Mouse (Mus musculus) midbrain, embryonic 16.5 days (tissue): ENCODE data around the gene Vps39. TPM values are rescaled to one million over a fixed set of nuclear protein-coding genes. Genes with fewer than 3 reads are reported as not detected.

Experiments
- ATAC-seq: fragments of 200-750 bp; cut with Nextera tagmentation; 2 replicates; pipeline ENCODE4 v1.8.0; 2017; ENCODE audit warnings: moderate TSS enrichment
- H3K27ac ChIP-seq: fragments of 300-500 bp; sonication (generic); 2 replicates; pipeline ENCODE4 v1.5.1; 2014; ENCODE audit warnings: mild to moderate bottlenecking, low read length, mixed read lengths
- H3K27me3 ChIP-seq: fragments of 300-500 bp; sonication (generic); 2 replicates; pipeline ENCODE4 v1.6.1; 2014; ENCODE audit warnings: low read depth, low read length, mixed read lengths; ENCODE audit not compliant: control insufficient read depth, insufficient read depth
- H3K36me3 ChIP-seq: fragments of 300-500 bp; sonication (generic); 2 replicates; pipeline ENCODE4 v1.6.1; 2014; ENCODE audit warnings: mild to moderate bottlenecking, low read length, moderate library complexity, mixed read lengths; ENCODE audit not compliant: control insufficient read depth, insufficient read depth
- H3K4me1 ChIP-seq: fragments of 300-500 bp; sonication (generic); 2 replicates; pipeline ENCODE4 v1.6.1; 2014; ENCODE audit warnings: mild to moderate bottlenecking, low read length, mixed read lengths; ENCODE audit not compliant: control insufficient read depth, insufficient read depth
- H3K4me2 ChIP-seq: fragments of 300-500 bp; sonication (generic); 2 replicates; pipeline ENCODE4 v1.6.1; 2014; ENCODE audit warnings: mild to moderate bottlenecking, low read length, mixed read lengths
- H3K4me3 ChIP-seq: fragments of 300-500 bp; sonication (generic); 2 replicates; pipeline ENCODE4 v1.5.1; 2014; ENCODE audit warnings: low read depth, mild to moderate bottlenecking, low read length, moderate library complexity, mixed read lengths
- H3K9ac ChIP-seq: fragments of 300-500 bp; sonication (generic); 2 replicates; pipeline ENCODE4 v1.6.1; 2014; ENCODE audit warnings: low read depth, low read length, mixed read lengths
- H3K9me3 ChIP-seq: fragments of 300-500 bp; sonication (generic); replicated peaks from 2 replicates; pipeline ENCODE4 v1.6.1; 2014; ENCODE audit warnings: mild to moderate bottlenecking, low read length, mixed read lengths; ENCODE audit not compliant: control insufficient read depth, poor library complexity, severe bottlenecking
- WGBS: fragments of 180-500 bp; shearing (Covaris S2); extraction: QIAGEN DNeasy Blood & Tissue Kit; methylation state at CpG from one replicate; pipeline ENCODE4 v1.1.7; 2014; 5-methylcytosine and 5-hydroxymethylcytosine counted together
- polyA plus RNA-seq: library from polyadenylated mRNA; unstranded; fragments of >200 nt; fragmentation: Nextera tagmentation; extraction: Ambion mirVana; gene quantifications from 2 replicates; pipeline ENCODE4 v1.2.1, GENCODE M21; 2015

The Vps39 gene
- 48.9 and 49.2 TPM in 2 replicates for polyA plus RNA-seq

DNA sequence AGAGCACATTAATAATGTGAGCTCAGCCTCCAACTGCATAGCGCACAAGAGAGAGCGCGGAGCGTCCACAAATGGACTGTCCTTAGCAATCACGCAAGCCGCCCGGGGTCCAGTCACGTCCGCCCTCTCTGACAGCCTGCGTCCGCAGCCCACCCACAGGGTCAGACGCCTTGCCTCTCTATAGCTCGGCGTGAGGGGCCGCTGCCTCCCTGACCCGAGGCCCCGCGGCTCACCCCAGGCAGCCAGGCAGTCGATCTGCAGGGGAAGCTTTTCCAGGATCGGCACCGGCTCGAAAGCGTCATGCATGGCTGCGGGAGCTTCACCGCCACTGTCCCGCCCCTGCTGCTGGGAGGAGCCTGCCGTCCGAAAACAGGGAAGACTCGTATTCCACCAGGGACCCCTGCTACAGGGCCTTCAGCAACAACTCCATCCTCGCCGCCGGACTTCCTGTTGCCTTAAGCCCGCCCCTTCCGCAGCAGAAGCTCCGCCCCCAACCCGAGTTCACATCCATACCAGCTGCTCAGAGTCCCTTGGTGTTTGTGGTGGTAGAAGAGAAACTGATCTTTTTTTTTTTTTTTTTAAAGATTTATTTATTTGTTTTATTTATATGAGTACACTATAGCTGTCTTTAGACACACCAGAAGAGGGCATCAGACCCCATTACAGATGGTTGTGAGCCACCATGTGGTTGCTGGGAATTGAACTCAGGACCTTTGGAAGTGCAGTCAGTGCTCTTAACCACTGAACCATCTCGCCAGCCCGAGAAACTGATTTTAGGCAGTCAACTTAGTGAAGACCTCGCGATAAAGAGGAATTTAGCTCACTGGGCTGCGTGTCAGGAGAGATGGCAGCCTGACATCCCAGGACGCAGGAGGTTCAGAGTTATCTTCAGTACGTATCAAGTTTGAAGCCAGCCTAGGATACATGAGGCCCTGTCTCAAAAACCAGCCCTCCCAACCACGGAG lies at the start of gene Vps39:
Gene Vps39 (minus strand): TSS at position 456 of the 965 bp plus-strand sequence.
- Histone ChIP-seq H3K9me3 (no peaks in the 10 kb centered on the region), H3K9ac (peak within 1 kb of the TSS; percentile 87), H3K4me3 (peak within 1 kb of the TSS; percentile 78), H3K27ac (peak within 1 kb of the TSS; percentile 73), H3K27me3 (no peaks in the 10 kb centered on the region), H3K4me2 (peak within 1 kb of the TSS; percentile 62), H3K36me3 (peaks cover 7% of the 10 kb centered on the region), H3K4me1 (peaks cover 17% of the 10 kb centered on the region)
- ATAC-seq, result peak; percentile 98
- WGBS, result 11% methylated on average over 44 of the region's 44 CpGs

DNA sequence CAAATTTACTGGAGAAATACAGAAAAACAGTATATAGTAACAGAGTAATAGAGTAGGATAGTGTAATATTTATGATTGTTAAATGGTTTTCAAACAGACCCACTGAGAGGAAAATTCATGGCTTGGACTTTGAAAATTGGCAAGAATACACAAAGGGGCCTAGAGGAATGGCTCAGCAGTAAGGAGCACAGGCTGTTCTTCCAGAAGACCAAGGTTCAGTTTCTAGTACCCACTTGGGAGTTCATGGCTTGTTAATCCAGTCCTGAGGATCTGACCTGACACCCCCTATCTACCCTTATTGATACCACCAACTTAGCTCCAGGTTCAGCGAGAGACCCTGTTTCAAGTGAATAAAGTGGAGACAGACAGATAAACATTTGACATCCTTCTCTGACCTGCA lies 45.0 kb upstream of the Vps39 start:
- Histone ChIP-seq H3K27ac (no peak overlapping the region), H3K4me1 (peaks cover 10% of the 10 kb centered on the region), H3K36me3 (peaks cover 4% of the 10 kb centered on the region; the same call in 1 of the 2 replicates), H3K4me2 (no peak overlapping the region), H3K27me3 (no peaks in the 10 kb centered on the region), H3K4me3 (no peak overlapping the region), H3K9me3 (no peaks in the 10 kb centered on the region), H3K9ac (no peak overlapping the region)
- ATAC-seq, result no peak
- 89% methylated on average over 1 of the region's 1 CpGs for WGBS

- Histone ChIP-seq H3K27ac (no peak overlapping the region), H3K36me3 (peaks cover 13% of the 10 kb centered on the region), H3K27me3 (no peaks in the 10 kb centered on the region), H3K4me1 (no peaks in the 10 kb centered on the region), H3K9me3 (no peaks in the 10 kb centered on the region), H3K4me3 (no peak overlapping the region), H3K4me2 (no peak overlapping the region), H3K9ac (no peak overlapping the region)
- no peak for ATAC-seq
Measured at GRCm38 (mm10) chr2:120392406-120392805, 39.5 kb upstream of the Vps39 start.

DNA sequence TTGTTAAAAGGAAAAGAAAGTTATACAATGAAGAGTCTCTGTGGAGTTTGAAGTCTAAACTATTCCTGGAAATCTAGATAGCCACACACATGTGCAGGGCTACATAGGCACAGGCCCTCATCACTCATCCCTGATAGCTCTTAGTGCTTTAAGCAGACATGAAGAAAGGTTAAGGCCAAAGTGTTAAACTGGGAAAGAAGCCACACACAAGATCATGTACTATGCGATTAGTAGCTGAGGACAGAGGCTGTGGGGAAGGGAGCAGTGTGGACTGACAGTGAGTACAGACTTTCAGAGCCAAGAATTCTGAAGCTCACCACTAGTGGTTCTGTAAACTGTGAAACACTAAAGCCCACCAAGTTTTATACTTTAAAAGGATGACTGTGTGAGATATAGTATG lies 38.0 kb upstream of the Vps39 start:
- Histone ChIP-seq H3K4me1 (no peaks in the 10 kb centered on the region), H3K4me3 (no peak overlapping the region), H3K27me3 (no peaks in the 10 kb centered on the region), H3K27ac (no peak overlapping the region), H3K36me3 (peaks cover 10% of the 10 kb centered on the region; the same call in 1 of the 2 replicates), H3K9me3 (no peaks in the 10 kb centered on the region), H3K4me2 (no peak overlapping the region), H3K9ac (no peak overlapping the region)
- 96% methylated on average over 1 of the region's 1 CpGs for WGBS
- ATAC-seq, result no peak

DNA sequence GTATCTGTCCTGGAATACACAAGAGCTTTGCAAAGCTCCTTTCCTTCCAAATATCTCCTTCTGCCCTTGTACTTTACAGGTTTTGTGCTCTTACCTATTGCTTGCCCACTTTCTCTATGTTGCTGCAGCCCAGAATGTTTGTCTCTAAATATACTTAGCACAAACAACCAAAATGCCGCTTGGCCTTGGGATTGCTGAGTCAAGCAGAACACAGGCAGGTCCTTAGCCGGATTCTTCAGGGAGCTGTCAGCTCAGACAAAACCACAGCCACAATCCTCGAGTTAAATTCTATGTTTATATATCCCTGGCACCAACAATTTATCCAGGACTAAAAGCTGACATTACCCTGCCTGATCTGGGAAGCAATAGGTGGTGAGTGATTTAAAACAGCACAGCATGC lies 36.4 kb upstream of the Vps39 start:
- H3K9me3 ChIP-seq, result no peaks in the 10 kb centered on the region
- 96% methylated on average over 3 of the region's 3 CpGs for WGBS
- no peak overlapping the region for H3K27ac ChIP-seq
- no peak overlapping the region for H3K4me3 ChIP-seq
- no peaks in the 10 kb centered on the region for H3K27me3 ChIP-seq
- peaks cover 13% of the 10 kb centered on the region; the same call in 1 of the 2 replicates for H3K36me3 ChIP-seq
- H3K4me1 ChIP-seq, result no peaks in the 10 kb centered on the region
- H3K4me2 ChIP-seq, result no peak overlapping the region
- H3K9ac ChIP-seq, result no peak overlapping the region
- no peak for ATAC-seq

DNA sequence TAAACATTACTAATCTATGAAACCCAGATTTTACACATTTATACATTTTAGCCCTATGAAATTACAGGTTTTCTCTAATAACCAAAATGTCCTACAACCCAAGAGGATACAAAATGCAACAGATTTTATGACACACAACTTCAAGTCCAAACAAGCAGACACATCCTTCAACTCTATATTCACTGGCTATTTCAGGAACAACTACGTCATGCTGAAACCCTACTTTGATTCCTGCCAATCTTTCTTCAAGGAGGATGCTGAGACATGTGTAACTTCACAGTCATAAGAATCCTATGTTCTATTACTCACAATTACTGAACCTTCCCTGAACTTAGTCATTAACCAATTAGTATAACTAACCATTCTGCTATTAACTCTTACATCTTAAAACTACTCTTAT lies 34.4 kb upstream of the Vps39 start:
- Histone ChIP-seq H3K9ac (no peak overlapping the region), H3K9me3 (no peaks in the 10 kb centered on the region), H3K4me3 (no peak overlapping the region), H3K4me2 (no peak overlapping the region), H3K4me1 (no peaks in the 10 kb centered on the region), H3K36me3 (peaks cover 12% of the 10 kb centered on the region; the same call in 1 of the 2 replicates), H3K27ac (no peak overlapping the region), H3K27me3 (no peaks in the 10 kb centered on the region)
- WGBS, result 100% methylated on average over 1 of the region's 1 CpGs
- no peak for ATAC-seq

DNA sequence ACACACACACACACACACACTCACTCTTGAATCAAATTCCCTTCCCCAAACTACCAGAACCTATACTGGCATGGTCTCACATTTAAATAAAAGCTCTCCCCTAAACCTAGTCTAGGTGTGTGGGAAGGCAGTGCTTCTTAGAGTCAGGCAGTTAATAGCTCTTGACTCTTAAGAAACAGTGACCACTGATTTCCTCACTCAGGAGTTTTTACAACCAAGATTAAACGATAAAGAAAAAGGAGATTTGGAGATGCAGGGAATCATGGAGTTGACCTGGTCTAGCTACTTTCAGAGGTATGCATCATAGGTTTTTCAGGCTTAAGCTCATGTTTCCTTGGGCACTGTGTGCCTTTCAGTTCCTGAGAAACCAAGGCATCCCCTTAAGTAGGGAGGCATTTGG lies 33.3 kb upstream of the Vps39 start:
- no peaks in the 10 kb centered on the region for H3K4me1 ChIP-seq
- no peaks in the 10 kb centered on the region for H3K27me3 ChIP-seq
- no peak overlapping the region for H3K9ac ChIP-seq
- WGBS, result 100% methylated on average over 1 of the region's 1 CpGs
- H3K4me2 ChIP-seq, result no peak overlapping the region
- no peak overlapping the region for H3K4me3 ChIP-seq
- H3K36me3 ChIP-seq, result peaks cover 12% of the 10 kb centered on the region; the same call in 1 of the 2 replicates
- no peaks in the 10 kb centered on the region for H3K9me3 ChIP-seq
- no peak for ATAC-seq
- no peak overlapping the region for H3K27ac ChIP-seq

- Histone ChIP-seq H3K36me3 (peaks cover 30% of the 10 kb centered on the region), H3K4me1 (no peaks in the 10 kb centered on the region), H3K9ac (no peak overlapping the region), H3K27me3 (no peaks in the 10 kb centered on the region), H3K4me2 (no peak overlapping the region), H3K27ac (no peak overlapping the region), H3K9me3 (no peaks in the 10 kb centered on the region), H3K4me3 (no peak overlapping the region)
- WGBS, result 66% methylated on average over 4 of the region's 4 CpGs
- ATAC-seq, result no peak
Measured at GRCm38 (mm10) chr2:120373858-120374257, 20.9 kb upstream of the Vps39 start.
